Mouse (Mus musculus) lung, postnatal 0 days (tissue): ENCODE data around the gene Acadvl. TPM values are rescaled to one million over a fixed set of nuclear protein-coding genes. Genes with fewer than 3 reads are reported as not detected.

Source experiments
- ATAC-seq: fragments of 200-750 bp; cut with Nextera tagmentation; 2 replicates; pipeline ENCODE4 v1.8.0; 2017; ENCODE audit warnings: moderate library complexity
- DNase-seq: peaks from one replicate; pipeline ENCODE4 v3.0.0-alpha.2; 2016; ENCODE audit warnings: low spot score
- H3K27ac ChIP-seq: fragments of 300-500 bp; sonication (generic); 2 replicates; pipeline ENCODE4 v1.5.1; 2014; ENCODE audit warnings: antibody characterized with exemption, mild to moderate bottlenecking, low read length, mixed read lengths
- H3K27me3 ChIP-seq: fragments of 300-500 bp; sonication (generic); replicated peaks from 2 replicates; pipeline ENCODE4 v1.6.1; 2014; ENCODE audit warnings: low read length, mixed read lengths; ENCODE audit not compliant: insufficient read depth
- H3K36me3 ChIP-seq: fragments of 300-500 bp; sonication (generic); 2 replicates; pipeline ENCODE4 v1.6.1; 2014; ENCODE audit warnings: low read length, mixed read lengths; ENCODE audit not compliant: insufficient read depth
- H3K4me1 ChIP-seq: fragments of 300-500 bp; sonication (generic); 2 replicates; pipeline ENCODE4 v1.6.1; 2014; ENCODE audit warnings: antibody characterized with exemption, low read depth, low read length, mixed read lengths; ENCODE audit not compliant: insufficient read depth
- H3K4me2 ChIP-seq: fragments of 300-500 bp; sonication (generic); replicated peaks from 2 replicates; pipeline ENCODE4 v1.6.1; 2014; ENCODE audit warnings: low read depth, mild to moderate bottlenecking, low read length, moderate library complexity, mixed read lengths
- H3K4me3 ChIP-seq: fragments of 300-500 bp; sonication (generic); 2 replicates; pipeline ENCODE4 v1.5.1; 2014; ENCODE audit warnings: low read depth, low read length
- H3K9ac ChIP-seq: fragments of 300-500 bp; sonication (generic); replicated peaks from 2 replicates; pipeline ENCODE4 v1.6.1; 2014; ENCODE audit warnings: low read depth, mild to moderate bottlenecking
- H3K9me3 ChIP-seq: fragments of 300-500 bp; sonication (generic); 2 replicates; pipeline ENCODE4 v1.6.1; 2016; ENCODE audit warnings: low read length, mixed read lengths
- CTCF ChIP-seq: IDR thresholded peaks from 2 replicates; pipeline ENCODE4 v1.5.1; 2016; ENCODE audit warnings: antibody characterized with exemption, mild to moderate bottlenecking
- EP300 ChIP-seq: IDR thresholded peaks from 2 replicates; pipeline ENCODE4 v1.6.1; 2016; ENCODE audit warnings: antibody characterized with exemption, mild to moderate bottlenecking, control low read depth
- WGBS: fragments of 180-500 bp; shearing (Covaris S2); extraction: QIAGEN DNeasy Blood & Tissue Kit; methylation state at CpG from one replicate; pipeline ENCODE4 v1.1.7; 2014; 5-methylcytosine and 5-hydroxymethylcytosine counted together
- polyA plus RNA-seq: library from polyadenylated mRNA; unstranded; fragments of >200 nt; fragmentation: Nextera tagmentation; extraction: Ambion mirVana; gene quantifications from 2 replicates; pipeline ENCODE4 v1.2.1, GENCODE M21; 2015

Gene Acadvl
- polyA plus RNA-seq, 1 experiment from 2014 or later, result 92.0 TPM

GRCm38 (mm10) chr11:70053156-70053555 lies 37.9 kb upstream of the Acadvl start:
- DNase-seq, result no peak
- no peaks in the 10 kb centered on the region for H3K9me3 ChIP-seq
- H3K9ac ChIP-seq, result no peak overlapping the region
- H3K27ac ChIP-seq, result no peak overlapping the region
- H3K36me3 ChIP-seq, result no peaks in the 10 kb centered on the region
- no peak overlapping the region for H3K4me3 ChIP-seq
- TF ChIP-seq CTCF (no peak), EP300 (no peak)
- 50% methylated on average over 7 of the region's 7 CpGs for WGBS
- no peak for ATAC-seq
- no peaks in the 10 kb centered on the region for H3K27me3 ChIP-seq
- H3K4me1 ChIP-seq, result no peaks in the 10 kb centered on the region
- H3K4me2 ChIP-seq, result no peak overlapping the region

- WGBS, result 56% methylated on average over 10 of the region's 10 CpGs
- no peaks in the 10 kb centered on the region for H3K4me1 ChIP-seq
- TF ChIP-seq CTCF (peak; percentile 39), EP300 (no peak)
These were observed 34.6 kb upstream of the Acadvl start for GRCm38 (mm10) chr11:70049816-70050215.

GRCm38 (mm10) chr11:70049366-70049765 lies 34.2 kb upstream of the Acadvl start:
- no peak overlapping the region for H3K9ac ChIP-seq
- H3K27ac ChIP-seq, result no peak overlapping the region
- H3K4me2 ChIP-seq, result no peak overlapping the region
- WGBS, result 47% methylated on average over 6 of the region's 6 CpGs
- H3K36me3 ChIP-seq, result no peaks in the 10 kb centered on the region
- no peaks in the 10 kb centered on the region for H3K27me3 ChIP-seq
- no peak for ATAC-seq
- no peak overlapping the region for H3K4me3 ChIP-seq
- no peaks in the 10 kb centered on the region for H3K9me3 ChIP-seq
- TF ChIP-seq EP300, result no peak
- no peak for TF ChIP-seq CTCF
- no peaks in the 10 kb centered on the region for H3K4me1 ChIP-seq
- no peak for DNase-seq

More at GRCm38 (mm10) chr11:70049816-70050215, 34.6 kb upstream of the Acadvl start:
- Histone ChIP-seq H3K36me3 (no peaks in the 10 kb centered on the region), H3K9me3 (no peaks in the 10 kb centered on the region), H3K4me3 (no peak overlapping the region), H3K27me3 (no peaks in the 10 kb centered on the region), H3K9ac (no peak overlapping the region), H3K4me2 (no peak overlapping the region), H3K27ac (no peak overlapping the region)
- ATAC-seq (no peak), DNase-seq (no peak)

GRCm38 (mm10) chr11:70045435-70045834 lies 30.2 kb upstream of the Acadvl start:
- TF ChIP-seq EP300 (no peak), CTCF (no peak)
- Histone ChIP-seq H3K36me3 (no peaks in the 10 kb centered on the region), H3K4me3 (no peak overlapping the region), H3K27me3 (no peaks in the 10 kb centered on the region), H3K27ac (no peak overlapping the region), H3K4me1 (no peaks in the 10 kb centered on the region), H3K4me2 (no peak overlapping the region), H3K9me3 (no peaks in the 10 kb centered on the region), H3K9ac (no peak overlapping the region)
- no peak for DNase-seq
- ATAC-seq, result peak; percentile 26; the same call in 1 of the 2 replicates
- WGBS, result 35% methylated on average over 9 of the region's 9 CpGs

- H3K36me3 ChIP-seq, result no peaks in the 10 kb centered on the region
- ATAC-seq (no peak), DNase-seq (no peak)
- no peak for TF ChIP-seq EP300
- no peak for TF ChIP-seq CTCF
- H3K4me3 ChIP-seq, result no peak overlapping the region
- no peaks in the 10 kb centered on the region for H3K4me1 ChIP-seq
- 82% methylated on average over 7 of the region's 7 CpGs for WGBS
- no peak overlapping the region for H3K4me2 ChIP-seq
- H3K27ac ChIP-seq, result no peak overlapping the region
- H3K9ac ChIP-seq, result no peak overlapping the region
- H3K9me3 ChIP-seq, result no peaks in the 10 kb centered on the region
- H3K27me3 ChIP-seq, result no peaks in the 10 kb centered on the region
These were observed 28.5 kb upstream of the Acadvl start for GRCm38 (mm10) chr11:70043665-70044064.

GRCm38 (mm10) chr11:70042309-70043085 lies 27.3 kb upstream of the Acadvl start:
- no peak for ATAC-seq
- 87% methylated on average over 17 of the region's 23 CpGs for WGBS
- H3K27me3 ChIP-seq, result no peaks in the 10 kb centered on the region
- H3K9ac ChIP-seq, result no peak overlapping the region
- H3K4me3 ChIP-seq, result no peak overlapping the region
- TF ChIP-seq CTCF, result no peak
- TF ChIP-seq EP300, result no peak
- no peaks in the 10 kb centered on the region for H3K36me3 ChIP-seq
- DNase-seq, result no peak
- H3K9me3 ChIP-seq, result no peaks in the 10 kb centered on the region
- H3K4me1 ChIP-seq, result no peaks in the 10 kb centered on the region
- H3K4me2 ChIP-seq, result no peak overlapping the region
- no peak overlapping the region for H3K27ac ChIP-seq
